Mouse (Mus musculus) intestine, embryonic 16.5 days (tissue): ENCODE data around the gene Slc26a10. TPM values are rescaled to one million over a fixed set of nuclear protein-coding genes. Genes with fewer than 3 reads are reported as not detected.

Source experiments
- ATAC-seq: fragments of 200-750 bp; cut with Nextera tagmentation; 2 replicates; pipeline ENCODE4 v1.8.0; 2017; ENCODE audit warnings: moderate TSS enrichment, moderate library complexity
- H3K27ac ChIP-seq: fragments of 300-500 bp; sonication (generic); 2 replicates; pipeline ENCODE4 v1.5.1; 2014; ENCODE audit warnings: mild to moderate bottlenecking, low read length
- H3K27me3 ChIP-seq: fragments of 300-500 bp; sonication (generic); replicated peaks from 2 replicates; pipeline ENCODE4 v1.6.1; 2014; ENCODE audit warnings: low read length, control low read depth, mixed read lengths; ENCODE audit not compliant: control insufficient read depth, insufficient read depth
- H3K36me3 ChIP-seq: fragments of 300-500 bp; sonication (generic); 2 replicates; pipeline ENCODE4 v1.6.1; 2014; ENCODE audit warnings: low read length, control low read depth; ENCODE audit not compliant: control insufficient read depth, insufficient read depth
- H3K4me1 ChIP-seq: fragments of 300-500 bp; sonication (generic); 2 replicates; pipeline ENCODE4 v1.6.1; 2014; ENCODE audit warnings: low read length, control low read depth, mixed read lengths; ENCODE audit not compliant: control insufficient read depth, insufficient read depth
- H3K4me2 ChIP-seq: fragments of 300-500 bp; sonication (generic); 2 replicates; pipeline ENCODE4 v1.6.1; 2014; ENCODE audit warnings: low read depth, low read length, control low read depth
- H3K4me3 ChIP-seq: fragments of 300-500 bp; sonication (generic); 2 replicates; pipeline ENCODE4 v1.5.1; 2014; ENCODE audit warnings: mild to moderate bottlenecking, low read length
- H3K9ac ChIP-seq: fragments of 300-500 bp; sonication (generic); 2 replicates; pipeline ENCODE4 v1.6.1; 2014; ENCODE audit warnings: low read depth, low read length
- H3K9me3 ChIP-seq: fragments of 300-500 bp; sonication (generic); 2 replicates; pipeline ENCODE4 v1.6.1; 2016; ENCODE audit warnings: low read length, control low read depth; ENCODE audit not compliant: control insufficient read depth
- WGBS: fragments of 180-500 bp; shearing (Covaris S2); extraction: QIAGEN DNeasy Blood & Tissue Kit; methylation state at CpG from one replicate; pipeline ENCODE4 v1.1.7; 2014; 5-methylcytosine and 5-hydroxymethylcytosine counted together
- polyA plus RNA-seq: library from polyadenylated mRNA; unstranded; fragments of >200 nt; fragmentation: Nextera tagmentation; extraction: Ambion mirVana; gene quantifications from 2 replicates; pipeline ENCODE4 v1.2.1, GENCODE M21; 2015

The Slc26a10 gene
- polyA plus RNA-seq, 1 experiment from 2014 or later = 1.1 TPM

- no peak overlapping the region for H3K9ac ChIP-seq
- no peaks in the 10 kb centered on the region for H3K27me3 ChIP-seq
- WGBS = 85% methylated on average over 3 of the region's 3 CpGs
- H3K36me3 ChIP-seq = peaks cover 18% of the 10 kb centered on the region; the same call in 1 of the 2 replicates
- H3K9me3 ChIP-seq = no peaks in the 10 kb centered on the region
- H3K27ac ChIP-seq = no peak overlapping the region
- H3K4me2 ChIP-seq = no peak overlapping the region
- H3K4me3 ChIP-seq = no peak overlapping the region
- no peaks in the 10 kb centered on the region for H3K4me1 ChIP-seq
- ATAC-seq = peak; percentile 65
Measured at GRCm38 (mm10) chr10:127203106-127203505, 22.7 kb upstream of the Slc26a10 start.

- Histone ChIP-seq H3K4me3 (no peak overlapping the region), H3K9ac (no peak overlapping the region), H3K36me3 (peaks cover 10% of the 10 kb centered on the region; the same call in 1 of the 2 replicates), H3K27me3 (no peaks in the 10 kb centered on the region), H3K9me3 (no peaks in the 10 kb centered on the region), H3K4me2 (no peak overlapping the region), H3K4me1 (peaks cover 3% of the 10 kb centered on the region; the same call in 1 of the 2 replicates), H3K27ac (no peak overlapping the region)
- WGBS = 82% methylated on average over 8 of the region's 8 CpGs
- no peak for ATAC-seq
Measured at GRCm38 (mm10) chr10:127200279-127200678, 19.8 kb upstream of the Slc26a10 start.

GRCm38 (mm10) chr10:127199474-127199873, 19.0 kb upstream of the Slc26a10 start:
- no peak overlapping the region for H3K9ac ChIP-seq

GRCm38 (mm10) chr10:127199068-127199467, 18.6 kb upstream of the Slc26a10 start:
- no peak overlapping the region for H3K9ac ChIP-seq
- no peaks in the 10 kb centered on the region for H3K9me3 ChIP-seq
- no peak overlapping the region for H3K4me3 ChIP-seq
- peaks cover 13% of the 10 kb centered on the region for H3K4me1 ChIP-seq
- WGBS = 76% methylated on average over 5 of the region's 5 CpGs
- peaks cover 10% of the 10 kb centered on the region; the same call in 1 of the 2 replicates for H3K36me3 ChIP-seq
- H3K4me2 ChIP-seq = no peak overlapping the region
- no peak for ATAC-seq
- H3K27me3 ChIP-seq = no peaks in the 10 kb centered on the region
- H3K27ac ChIP-seq = no peak overlapping the region

More at GRCm38 (mm10) chr10:127199474-127199873, 19.0 kb upstream of the Slc26a10 start:
- no peaks in the 10 kb centered on the region for H3K9me3 ChIP-seq
- WGBS = 88% methylated on average over 11 of the region's 11 CpGs
- ATAC-seq = no peak
- H3K4me1 ChIP-seq = peaks cover 9% of the 10 kb centered on the region
- no peak overlapping the region for H3K27ac ChIP-seq
- no peak overlapping the region for H3K4me2 ChIP-seq
- H3K27me3 ChIP-seq = no peaks in the 10 kb centered on the region
- H3K36me3 ChIP-seq = peaks cover 10% of the 10 kb centered on the region; the same call in 1 of the 2 replicates
- H3K4me3 ChIP-seq = no peak overlapping the region

- no peaks in the 10 kb centered on the region for H3K27me3 ChIP-seq
- peaks cover 13% of the 10 kb centered on the region for H3K4me1 ChIP-seq
- no peak overlapping the region for H3K4me2 ChIP-seq
- no peak for ATAC-seq
- 53% methylated on average over 2 of the region's 2 CpGs for whole genome bisulfite sequencing
- H3K36me3 ChIP-seq = peaks cover 10% of the 10 kb centered on the region; the same call in 1 of the 2 replicates
- no peak overlapping the region for H3K27ac ChIP-seq
- H3K4me3 ChIP-seq = no peak overlapping the region
- no peaks in the 10 kb centered on the region for H3K9me3 ChIP-seq
- no peak overlapping the region for H3K9ac ChIP-seq
Measured at GRCm38 (mm10) chr10:127198492-127198891, 18.0 kb upstream of the Slc26a10 start.

GRCm38 (mm10) chr10:127197505-127198110, 17.2 kb upstream of the Slc26a10 start:
- Histone ChIP-seq H3K27ac (no peak overlapping the region), H3K4me3 (no peak overlapping the region), H3K27me3 (no peaks in the 10 kb centered on the region), H3K4me2 (no peak overlapping the region), H3K4me1 (peaks cover 13% of the 10 kb centered on the region), H3K9me3 (no peaks in the 10 kb centered on the region), H3K9ac (no peak overlapping the region), H3K36me3 (peaks cover 14% of the 10 kb centered on the region; the same call in 1 of the 2 replicates)
- no peak for ATAC-seq
- WGBS = 79% methylated on average over 11 of the region's 11 CpGs

- Histone ChIP-seq H3K9me3 (no peaks in the 10 kb centered on the region), H3K4me2 (no peak overlapping the region), H3K4me1 (peaks cover 13% of the 10 kb centered on the region), H3K36me3 (peaks cover 14% of the 10 kb centered on the region; the same call in 1 of the 2 replicates), H3K9ac (no peak overlapping the region), H3K27me3 (no peaks in the 10 kb centered on the region), H3K4me3 (no peak overlapping the region), H3K27ac (no peak overlapping the region)
- 92% methylated on average over 8 of the region's 8 CpGs for WGBS
- ATAC-seq = no peak
Measured at GRCm38 (mm10) chr10:127197104-127197503, 16.7 kb upstream of the Slc26a10 start.

GRCm38 (mm10) chr10:127196392-127196791, 15.9 kb upstream of the Slc26a10 start:
- Histone ChIP-seq H3K9me3 (no peaks in the 10 kb centered on the region), H3K27ac (peak overlapping the region; percentile 90), H3K4me1 (peaks cover 13% of the 10 kb centered on the region), H3K4me2 (peak overlapping the region; percentile 94), H3K4me3 (peak overlapping the region; percentile 92), H3K9ac (peak overlapping the region; percentile 90), H3K36me3 (peaks cover 13% of the 10 kb centered on the region; the same call in 1 of the 2 replicates), H3K27me3 (no peaks in the 10 kb centered on the region)
- peak; percentile 70 for ATAC-seq
- WGBS = 12% methylated on average over 5 of the region's 5 CpGs

- 0% methylated on average over 41 of the region's 47 CpGs for WGBS
- H3K27me3 ChIP-seq = no peaks in the 10 kb centered on the region
- peak within 1 kb of the TSS; percentile 90 for H3K27ac ChIP-seq
- no peaks in the 10 kb centered on the region for H3K9me3 ChIP-seq
- ATAC-seq = peak; percentile 47
- H3K4me1 ChIP-seq = peaks cover 14% of the 10 kb centered on the region
- peaks cover 13% of the 10 kb centered on the region; the same call in 1 of the 2 replicates for H3K36me3 ChIP-seq
- peak within 1 kb of the TSS; percentile 94 for H3K4me2 ChIP-seq
- peak within 1 kb of the TSS; percentile 90 for H3K9ac ChIP-seq
- peak within 1 kb of the TSS; percentile 92 for H3K4me3 ChIP-seq
Measured at GRCm38 (mm10) chr10:127195328-127196129, 15.1 kb upstream of the Slc26a10 start, which contains the start of gene Dtx3. TSS of gene Dtx3 (minus strand) at chr10:127195728.
